Mouse (Mus musculus) granulocyte monocyte progenitor cell, adult 5-6 weeks (primary cell): ENCODE results near the gene Fgf2. TPM values are rescaled to one million over a fixed set of nuclear protein-coding genes. Genes with fewer than 3 reads are reported as not detected.

ENCODE experiments used
- ATAC-seq: replicated peaks from 2 replicates; pipeline ENCODE4 v1.8.0; 2016; ENCODE audit warnings: mild to moderate bottlenecking, moderate TSS enrichment, inconsistent platforms; ENCODE audit not compliant: poor library complexity, severe bottlenecking
- total RNA-seq, 2 experiments: library from RNA; stranded (forward) in 1 of 2; stranded (reverse) in 1 of 2; fragments of 200-712, 200-1000 nt in 1 of 2; fragments of >200 nt in 1 of 2; fragmentation: Nextera tagmentation in 1 of 2; gene quantifications; 2 replicates each; pipeline ENCODE4 v1.2.3; 2014 to 2017

Fgf2 gene
- total RNA-seq (2014; fragmentation: Nextera tagmentation) (0.11 TPM in 1 of 2 replicates, not detected in the other), total RNA-seq (2017) (not detected in 2 replicates)

DNA sequence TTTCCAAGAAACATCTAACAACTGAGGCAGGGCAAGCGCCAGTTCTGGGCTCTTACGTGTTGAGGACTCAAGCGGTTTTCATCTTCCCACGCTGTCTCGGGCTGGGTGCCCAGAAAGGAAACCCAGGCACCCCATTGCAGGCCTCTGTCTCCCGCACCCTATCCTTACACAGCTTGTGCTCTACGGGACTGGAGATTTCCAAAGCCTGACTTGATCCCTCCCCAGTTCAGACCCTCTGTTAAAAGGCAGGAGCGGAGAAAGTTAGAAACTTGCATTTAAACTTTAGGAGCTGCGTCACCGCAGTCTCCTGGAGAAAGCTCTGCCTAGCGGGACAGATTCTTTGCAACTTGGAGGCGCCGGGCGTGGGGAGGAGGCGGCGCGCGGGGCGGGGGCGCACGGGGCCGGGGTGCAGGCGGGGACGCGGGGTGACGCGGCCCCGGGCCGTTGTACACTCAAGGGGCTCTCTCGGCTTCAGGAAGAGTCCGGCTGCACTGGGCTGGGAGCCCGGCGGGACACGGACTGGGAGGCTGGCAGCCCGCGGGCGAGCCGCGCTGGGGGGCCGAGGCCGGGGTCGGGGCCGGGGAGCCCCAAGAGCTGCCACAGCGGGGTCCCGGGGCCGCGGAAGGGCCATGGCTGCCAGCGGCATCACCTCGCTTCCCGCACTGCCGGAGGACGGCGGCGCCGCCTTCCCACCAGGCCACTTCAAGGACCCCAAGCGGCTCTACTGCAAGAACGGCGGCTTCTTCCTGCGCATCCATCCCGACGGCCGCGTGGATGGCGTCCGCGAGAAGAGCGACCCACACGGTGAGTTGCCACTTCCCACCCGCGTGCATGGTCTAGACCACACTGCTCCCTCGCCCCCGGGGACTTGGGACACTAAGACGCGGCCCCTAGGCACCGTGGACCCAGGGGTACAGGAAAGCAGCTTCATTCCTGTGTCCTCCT is at the start of gene Fgf2:
Gene Fgf2, plus strand, starts transcription at position 126 of the 945 bp plus-strand sequence.
- peak; percentile 41 for ATAC-seq

GRCm38 (mm10) chr3:37299470-37299869 is 48.7 kb upstream of the Fgf2 start:
- ATAC-seq: no peak

DNA sequence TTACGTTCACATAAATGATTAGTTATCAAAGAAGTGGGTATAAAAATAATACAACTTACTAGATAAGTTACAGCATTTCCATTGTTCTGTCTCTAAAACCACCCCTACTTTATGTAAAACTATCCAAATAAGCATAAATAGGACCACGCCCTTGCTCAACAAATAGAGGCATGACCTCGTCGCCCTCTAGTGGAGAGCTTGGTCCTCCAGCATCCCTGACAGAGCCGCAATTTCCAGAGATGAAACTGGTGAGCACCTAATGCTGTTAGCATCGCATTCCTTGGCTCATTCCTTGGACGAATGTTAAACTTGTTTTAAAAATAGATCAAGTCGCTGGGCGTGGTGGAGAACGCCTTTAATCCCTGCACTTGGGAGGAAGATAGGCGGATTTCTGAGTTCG is 45.5 kb upstream of the Fgf2 start:
- peak; percentile 90 for ATAC-seq

- no peak for ATAC-seq
Measured at GRCm38 (mm10) chr3:37303392-37304139, 44.6 kb upstream of the Fgf2 start.

GRCm38 (mm10) chr3:37311897-37312369 is 36.2 kb upstream of the Fgf2 start:
- peak; percentile 61 for ATAC-seq

- peak; percentile 94 for ATAC-seq
Measured at GRCm38 (mm10) chr3:37312370-37312941, 35.7 kb upstream of the Fgf2 start, which contains the start of the genes Bbs12 and Cetn4. Bbs12 (plus strand) TSS chr3:37312554. Cetn4 (minus strand) TSS chr3:37312708.

- ATAC-seq: peak; percentile 60
Measured at GRCm38 (mm10) chr3:37313371-37313770, 34.8 kb upstream of the Fgf2 start.

DNA sequence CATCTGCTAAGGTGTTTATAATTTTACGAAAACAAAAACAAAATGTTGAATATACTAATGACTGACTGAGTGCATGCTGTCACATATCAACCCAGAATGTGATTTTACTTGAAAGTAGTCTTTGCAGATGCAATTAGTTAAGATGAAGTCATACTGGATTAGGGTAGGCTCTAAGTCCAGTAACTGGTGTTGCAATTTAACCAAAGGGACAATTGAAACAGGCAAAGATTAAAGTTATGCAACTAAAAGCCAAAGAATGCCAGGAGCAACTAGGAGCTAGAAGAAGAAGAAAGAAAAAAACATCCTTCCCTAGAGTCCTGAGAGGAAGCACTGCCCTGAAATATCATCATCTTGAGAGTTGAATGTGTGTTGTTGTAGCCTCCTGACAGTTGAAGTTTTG is 31.9 kb upstream of the Fgf2 start:
- ATAC-seq: 0 out of 2 replicates have a peak, but pooled peaks have one; percentile 8

DNA sequence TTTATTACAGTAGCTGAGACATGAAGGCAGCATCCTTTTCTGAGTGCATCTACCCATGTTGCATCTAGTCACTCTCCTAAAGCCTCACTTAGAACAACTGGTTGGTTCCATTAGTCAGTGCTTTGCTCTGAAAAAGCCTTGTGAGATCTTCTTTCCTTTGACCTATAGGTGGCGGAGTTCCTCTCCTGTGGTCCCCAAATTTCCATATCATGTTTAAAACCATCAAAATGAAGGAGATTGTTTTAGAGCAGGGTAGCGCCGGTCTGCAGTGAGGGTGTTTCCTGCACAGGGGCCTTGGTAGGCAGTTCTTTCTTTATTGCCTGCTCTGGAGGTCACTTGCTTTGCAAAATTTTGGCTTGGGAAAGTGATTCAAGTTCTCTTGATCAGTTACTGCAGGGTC is 23.8 kb upstream of the Fgf2 start:
- peak; percentile 56 for ATAC-seq

GRCm38 (mm10) chr3:37325317-37326112 is 22.6 kb upstream of the Fgf2 start:
- no peak for ATAC-seq

GRCm38 (mm10) chr3:37326627-37327026 is 21.5 kb upstream of the Fgf2 start:
- no peak for ATAC-seq

GRCm38 (mm10) chr3:37328489-37328888 is 19.7 kb upstream of the Fgf2 start:
- peak; percentile 19; the same call in 1 of the 2 replicates for ATAC-seq

GRCm38 (mm10) chr3:37329963-37330362 is 18.2 kb upstream of the Fgf2 start:
- no peak for ATAC-seq

DNA sequence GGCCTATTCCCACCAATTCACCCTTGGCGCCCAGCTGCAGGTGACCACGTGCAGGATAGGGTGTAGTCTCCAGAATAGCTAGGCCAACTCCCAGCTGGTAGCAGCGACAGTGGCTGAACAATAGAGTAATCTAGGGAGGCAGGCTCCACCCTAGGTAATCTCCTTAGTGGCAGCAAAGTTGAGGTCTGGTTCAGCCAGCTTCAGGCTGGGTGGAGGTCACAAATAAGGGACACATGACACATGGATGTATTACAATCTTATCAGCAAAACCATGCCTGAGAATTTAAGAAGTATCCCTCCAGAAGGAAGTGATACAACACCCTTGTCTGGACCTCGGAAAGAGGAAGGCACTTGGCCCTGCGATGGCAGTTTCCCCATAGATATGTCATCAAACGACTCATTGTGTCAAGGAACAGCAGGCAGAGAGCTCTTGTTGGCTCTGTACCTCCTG is 16.1 kb upstream of the Fgf2 start:
- ATAC-seq: peak; percentile 97

DNA sequence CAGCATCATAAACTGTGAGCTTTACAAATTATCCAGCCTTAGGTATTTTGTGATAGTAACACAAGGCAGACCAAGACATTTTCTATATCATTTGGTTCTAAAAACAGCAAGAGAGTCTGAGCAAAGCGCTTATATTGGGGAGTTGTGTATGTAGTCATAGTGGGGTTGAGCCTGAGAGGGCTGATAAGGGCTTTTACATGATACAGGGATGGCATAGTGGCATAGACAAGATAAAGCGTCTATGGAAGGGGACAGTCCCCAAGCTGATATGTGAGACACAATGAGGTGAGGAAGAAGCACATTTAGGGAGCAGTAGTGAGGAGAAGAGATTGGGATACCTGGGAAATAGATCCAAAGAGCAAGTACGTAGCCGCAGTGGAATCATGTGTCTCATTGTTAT is 14.1 kb upstream of the Fgf2 start:
- no peak for ATAC-seq

GRCm38 (mm10) chr3:37341110-37341509 is 7.0 kb upstream of the Fgf2 start:
- peak; percentile 68; the same call in 1 of the 2 replicates for ATAC-seq

GRCm38 (mm10) chr3:37342811-37343210 is 5.3 kb upstream of the Fgf2 start:
- no peak for ATAC-seq

DNA sequence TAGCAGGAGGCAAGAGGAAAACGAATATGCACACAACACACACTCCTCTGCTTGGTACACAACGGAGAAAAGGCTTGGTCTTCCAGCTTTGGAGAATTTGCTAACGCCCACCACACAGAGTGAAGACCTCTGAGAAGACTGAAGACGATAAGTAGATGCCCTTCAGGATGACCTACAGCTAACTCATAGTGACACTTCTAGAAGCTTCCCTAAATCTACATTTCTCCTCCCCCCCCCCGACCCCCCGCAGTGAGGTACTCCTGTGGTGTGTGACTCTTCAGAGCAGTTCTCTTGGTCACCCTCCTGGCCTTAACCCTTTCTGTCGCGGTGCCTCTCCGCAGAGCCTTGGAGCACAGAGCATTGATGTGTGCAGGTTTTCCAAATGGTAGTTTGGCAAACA is 475 bp upstream of the Fgf2 start:
- ATAC-seq: peak; percentile 38

GRCm38 (mm10) chr3:37349166-37349548 is 1.0 kb downstream of the Fgf2 start:
- ATAC-seq: peak; percentile 10; the same call in 1 of the 2 replicates
